Mouse (Mus musculus): ENCODE measurements at regions not wholly inside any gene's neighbourhood (a gene's known extent, or its start where the extent isn't known, plus 50 kb on each side); places are given as distances from the start of the nearest gene placed in this dataset.

- Histone ChIP-seq H3K4me3 (replicated peaks) (no peak overlapping the region), H3K27ac (no peak overlapping the region), H3K36me3 (no peaks in the 10 kb centered on the region), H3K9ac (replicated peaks) (no peak overlapping the region), H3K9me3 (no peaks in the 10 kb centered on the region), H3K27me3 (no peaks in the 10 kb centered on the region), H3K4me2 (replicated peaks) (no peak overlapping the region), H3K4me1 (replicated peaks) (no peaks in the 10 kb centered on the region)
- no peak for ATAC-seq
- WGBS: 92% methylated on average over 7 of the region's 7 CpGs
These were observed 327.9 kb downstream of the En1 start for GRCm38 (mm10) chr1:120930141-120930540.

DNA sequence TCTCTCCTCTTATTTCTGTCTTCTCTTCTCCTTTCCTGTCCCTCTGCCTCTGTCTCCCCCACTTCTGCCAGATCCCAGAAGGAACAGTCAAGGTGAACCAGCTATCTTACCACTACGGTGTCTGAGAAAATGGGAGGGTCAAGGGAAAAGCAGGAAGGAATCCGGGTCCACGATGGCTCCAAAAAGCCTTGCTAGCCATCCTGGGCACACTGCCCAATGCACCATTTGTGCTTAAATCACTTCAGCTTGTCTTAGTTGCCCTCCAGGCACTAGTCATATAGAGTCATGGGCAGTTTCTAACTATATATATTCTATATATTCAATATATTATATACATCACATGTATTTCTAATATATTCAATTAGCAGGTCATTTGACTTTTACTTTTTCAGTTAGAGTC, 333.1 kb downstream of the En1 start:
- no peak for ATAC-seq
- H3K4me3 ChIP-seq (replicated peaks): no peak overlapping the region
- H3K9ac ChIP-seq (replicated peaks): no peak overlapping the region
- no peak overlapping the region for H3K4me2 ChIP-seq (replicated peaks)
- H3K4me1 ChIP-seq (replicated peaks): no peaks in the 10 kb centered on the region
- H3K36me3 ChIP-seq: no peaks in the 10 kb centered on the region
- H3K9me3 ChIP-seq: 0 out of 2 replicates have a peak, but pooled peaks cover under 1% of the 10 kb centered on the region
- no peaks in the 10 kb centered on the region for H3K27me3 ChIP-seq
- 88% methylated on average over 3 of the region's 3 CpGs for WGBS
- no peak overlapping the region for H3K27ac ChIP-seq

DNA sequence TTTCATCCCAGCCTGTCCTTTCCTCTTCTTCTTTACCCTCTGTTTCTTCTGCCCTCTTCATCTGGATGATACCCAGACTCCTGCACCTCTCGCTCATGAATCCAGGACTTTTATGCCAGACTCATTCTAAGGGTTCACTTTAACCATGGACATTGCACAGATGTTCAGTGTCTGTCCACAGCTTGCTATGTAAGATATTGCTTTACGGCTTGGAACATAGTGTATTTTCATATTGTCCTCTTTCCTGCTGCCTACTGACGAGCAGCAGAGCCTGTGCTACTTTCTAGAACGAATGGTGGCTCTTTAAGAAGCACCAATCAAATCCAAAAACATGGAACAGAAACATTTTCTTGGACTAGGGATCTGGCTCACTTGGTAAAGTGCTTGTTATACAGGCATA, 341.5 kb downstream of the En1 start:
- Histone ChIP-seq H3K27ac (no peak overlapping the region), H3K9ac (replicated peaks) (no peak overlapping the region), H3K4me2 (replicated peaks) (no peak overlapping the region), H3K4me1 (replicated peaks) (no peaks in the 10 kb centered on the region), H3K36me3 (no peaks in the 10 kb centered on the region), H3K9me3 (0 out of 2 replicates have a peak, but pooled peaks cover 6% of the 10 kb centered on the region), H3K27me3 (no peaks in the 10 kb centered on the region), H3K4me3 (replicated peaks) (no peak overlapping the region)
- 84% methylated on average over 4 of the region's 4 CpGs for whole genome bisulfite sequencing
- ATAC-seq: no peak

- no peak overlapping the region for H3K4me2 ChIP-seq (replicated peaks)
- H3K36me3 ChIP-seq: no peaks in the 10 kb centered on the region
- no peaks in the 10 kb centered on the region for H3K4me1 ChIP-seq (replicated peaks)
- no peak overlapping the region for H3K4me3 ChIP-seq (replicated peaks)
- no peak for ATAC-seq
- no peaks in the 10 kb centered on the region for H3K9me3 ChIP-seq
- no peak overlapping the region for H3K9ac ChIP-seq (replicated peaks)
- H3K27me3 ChIP-seq: no peaks in the 10 kb centered on the region
- H3K27ac ChIP-seq: no peak overlapping the region
- 81% methylated on average over 4 of the region's 4 CpGs for WGBS
These were observed 344.1 kb downstream of the En1 start for GRCm38 (mm10) chr1:120946349-120946748.

DNA sequence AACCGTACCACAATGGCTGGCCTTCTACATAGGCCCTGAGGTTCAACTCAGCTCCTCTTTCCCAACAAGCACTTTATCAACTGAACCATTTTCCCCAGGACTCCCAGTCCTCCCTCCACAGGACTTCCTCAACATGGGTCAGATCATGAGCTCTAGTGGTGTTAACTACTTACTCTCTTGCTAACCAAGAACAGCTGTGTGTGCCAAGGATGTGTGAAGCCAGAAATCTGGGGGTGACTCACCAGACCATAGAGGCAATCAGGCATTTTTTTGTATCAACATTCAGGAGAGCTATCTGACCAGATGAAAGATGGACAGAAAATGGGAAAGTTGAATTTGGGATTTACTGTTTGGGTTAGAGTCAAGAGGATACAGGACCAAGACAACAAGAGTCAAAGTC, 359.0 kb downstream of the En1 start:
- Histone ChIP-seq H3K9ac (replicated peaks) (no peak overlapping the region), H3K4me2 (replicated peaks) (no peak overlapping the region), H3K27ac (no peak overlapping the region), H3K9me3 (no peaks in the 10 kb centered on the region; the same call in 1 of the 2 replicates), H3K27me3 (peaks cover 20% of the 10 kb centered on the region), H3K36me3 (no peaks in the 10 kb centered on the region), H3K4me3 (replicated peaks) (no peak overlapping the region), H3K4me1 (replicated peaks) (peaks cover 17% of the 10 kb centered on the region)
- ATAC-seq: no peak
- WGBS: 50% methylated on average over 1 of the region's 1 CpGs

GRCm38 (mm10) chr1:120961984-120962383, 359.8 kb downstream of the En1 start:
- Histone ChIP-seq H3K27ac (no peak overlapping the region), H3K4me2 (replicated peaks) (no peak overlapping the region), H3K9me3 (no peaks in the 10 kb centered on the region; the same call in 1 of the 2 replicates), H3K27me3 (peaks cover 24% of the 10 kb centered on the region), H3K4me3 (replicated peaks) (no peak overlapping the region), H3K4me1 (replicated peaks) (peaks cover 17% of the 10 kb centered on the region), H3K36me3 (no peaks in the 10 kb centered on the region), H3K9ac (replicated peaks) (no peak overlapping the region)
- 6% methylated on average over 8 of the region's 8 CpGs for WGBS
- peak; percentile 65 for ATAC-seq

- peaks cover 24% of the 10 kb centered on the region for H3K27me3 ChIP-seq
- H3K27ac ChIP-seq: no peak overlapping the region
- peak overlapping the region; percentile 30 for H3K4me3 ChIP-seq (replicated peaks)
- peak overlapping the region; percentile 54 for H3K4me2 ChIP-seq (replicated peaks)
- 29% methylated on average over 14 of the region's 14 CpGs for WGBS
- peaks cover 17% of the 10 kb centered on the region for H3K4me1 ChIP-seq (replicated peaks)
- H3K9me3 ChIP-seq: no peaks in the 10 kb centered on the region; the same call in 1 of the 2 replicates
- H3K9ac ChIP-seq (replicated peaks): peak overlapping the region; percentile 19; the same call in 1 of the 2 replicates
- ATAC-seq: peak; percentile 77
- H3K36me3 ChIP-seq: no peaks in the 10 kb centered on the region
These were observed 361.4 kb downstream of the En1 start for GRCm38 (mm10) chr1:120963477-120964178.

DNA sequence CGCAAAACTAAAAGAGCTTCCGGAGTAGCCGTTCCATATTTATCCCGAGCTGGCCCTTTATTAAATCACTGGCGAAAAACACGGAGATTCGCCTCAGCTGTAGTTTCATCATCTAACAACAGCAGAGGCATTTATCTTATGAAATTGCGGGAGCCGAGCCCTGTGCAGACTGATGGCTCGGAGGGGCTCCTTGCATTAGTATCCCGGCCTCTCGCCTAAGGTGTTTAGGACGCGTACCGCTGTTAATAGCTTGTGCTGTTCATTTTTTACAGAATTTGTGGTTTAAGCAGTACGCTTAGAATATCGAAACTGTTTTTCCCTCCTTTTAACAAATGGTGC, 361.9 kb downstream of the En1 start:
- 47% methylated on average over 17 of the region's 17 CpGs for WGBS

GRCm38 (mm10) chr1:120966132-120966531, 363.9 kb downstream of the En1 start:
- Histone ChIP-seq H3K4me2 (replicated peaks) (no peak overlapping the region), H3K9ac (replicated peaks) (no peak overlapping the region), H3K27ac (no peak overlapping the region), H3K4me3 (replicated peaks) (no peak overlapping the region), H3K27me3 (peaks cover 22% of the 10 kb centered on the region), H3K36me3 (no peaks in the 10 kb centered on the region), H3K4me1 (replicated peaks) (peaks cover 17% of the 10 kb centered on the region), H3K9me3 (no peaks in the 10 kb centered on the region; the same call in 1 of the 2 replicates)
- ATAC-seq: no peak
- 71% methylated on average over 3 of the region's 3 CpGs for WGBS

More for the DNA sequence above, 361.9 kb downstream of the En1 start:
- Histone ChIP-seq H3K9ac (replicated peaks) (peak overlapping the region; percentile 19; the same call in 1 of the 2 replicates), H3K27me3 (peaks cover 28% of the 10 kb centered on the region), H3K27ac (no peak overlapping the region), H3K36me3 (no peaks in the 10 kb centered on the region), H3K9me3 (no peaks in the 10 kb centered on the region; the same call in 1 of the 2 replicates), H3K4me1 (replicated peaks) (peaks cover 17% of the 10 kb centered on the region), H3K4me2 (replicated peaks) (peak overlapping the region; percentile 54), H3K4me3 (replicated peaks) (peak overlapping the region; percentile 30)
- no peak for ATAC-seq

DNA sequence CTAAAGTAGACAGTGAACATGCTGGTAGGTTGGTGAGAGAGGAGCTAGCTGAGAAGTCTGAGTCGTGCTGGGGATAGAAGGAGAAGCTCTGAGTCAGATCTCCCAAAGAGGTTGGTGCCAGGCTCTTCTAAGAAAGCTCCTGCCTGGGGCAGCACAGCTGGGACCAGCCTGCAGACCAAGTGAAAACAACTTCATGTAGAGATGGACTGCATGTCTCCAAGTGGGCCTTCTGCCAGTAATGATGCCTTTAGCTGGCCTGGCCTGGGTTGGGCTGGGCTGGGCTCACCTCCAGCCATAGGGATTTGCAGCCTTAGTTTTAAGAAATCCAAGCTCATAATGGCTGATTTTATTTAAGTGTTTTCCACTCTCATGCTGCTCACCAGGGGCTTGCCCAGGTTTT, 357.7 kb downstream of the Insig2 start:
- Histone ChIP-seq H3K36me3 (no peaks in the 10 kb centered on the region), H3K27me3 (no peaks in the 10 kb centered on the region)

DNA sequence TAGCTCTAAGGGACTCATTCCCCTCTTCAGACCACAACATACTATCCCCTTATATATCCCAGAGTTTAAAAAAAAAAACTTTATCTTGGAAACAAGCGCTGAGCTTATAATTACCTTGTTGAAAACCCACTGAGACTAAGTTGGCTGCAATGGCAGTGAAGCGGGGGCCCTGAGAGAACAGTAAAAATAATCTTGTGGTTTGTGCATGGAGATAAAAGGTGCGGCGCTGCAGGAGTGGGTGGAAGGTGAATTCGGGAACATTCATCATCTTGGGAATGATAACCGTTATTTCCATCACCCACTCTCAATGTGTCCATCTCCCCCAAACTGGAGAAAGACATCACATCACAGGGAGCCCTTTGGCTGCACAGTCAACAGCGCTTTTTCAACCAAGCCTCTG, 327.9 kb downstream of the Insig2 start:
- no peak for ATAC-seq
- WGBS: 94% methylated on average over 7 of the region's 7 CpGs
- no peak overlapping the region for H3K27ac ChIP-seq

More for the DNA sequence above, 357.7 kb downstream of the Insig2 start:
- Histone ChIP-seq H3K27ac (no peak overlapping the region), H3K4me1 (replicated peaks) (peaks cover 9% of the 10 kb centered on the region), H3K4me2 (replicated peaks) (no peak overlapping the region), H3K9ac (replicated peaks) (no peak overlapping the region), H3K4me3 (replicated peaks) (no peak overlapping the region), H3K9me3 (no peaks in the 10 kb centered on the region)
- ATAC-seq: no peak
- 75% methylated on average over 1 of the region's 1 CpGs for WGBS

DNA sequence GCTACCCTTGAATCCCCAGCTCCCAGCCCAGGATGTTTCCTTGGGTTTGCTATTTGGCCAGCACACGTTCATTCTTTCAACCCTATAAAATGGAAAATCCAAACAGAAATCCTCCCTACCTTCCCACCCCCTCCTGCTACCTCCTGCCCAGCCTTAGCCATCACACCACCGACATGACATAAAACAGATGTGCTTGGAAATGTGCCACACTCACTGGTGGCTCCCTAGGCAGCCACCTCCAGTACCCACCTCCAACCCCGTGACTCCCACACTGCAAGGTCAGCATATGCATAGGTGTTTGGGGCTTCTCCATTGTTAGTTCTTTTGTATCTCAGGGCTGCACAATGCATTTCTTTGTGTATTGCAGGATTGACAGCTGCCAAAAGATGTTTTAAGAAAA, 327.2 kb downstream of the Insig2 start:
- H3K4me2 ChIP-seq (replicated peaks): no peak overlapping the region
- peaks cover 8% of the 10 kb centered on the region; the same call in 1 of the 2 replicates for H3K4me1 ChIP-seq (replicated peaks)
- no peaks in the 10 kb centered on the region for H3K27me3 ChIP-seq
- no peak for ATAC-seq
- no peak overlapping the region for H3K27ac ChIP-seq
- no peak overlapping the region for H3K4me3 ChIP-seq (replicated peaks)
- no peak overlapping the region for H3K9ac ChIP-seq (replicated peaks)
- no peaks in the 10 kb centered on the region for H3K36me3 ChIP-seq
- 51% methylated on average over 3 of the region's 3 CpGs for WGBS
- H3K9me3 ChIP-seq: peaks cover 3% of the 10 kb centered on the region; the same call in 1 of the 2 replicates

More for the DNA sequence above, 327.9 kb downstream of the Insig2 start:
- no peaks in the 10 kb centered on the region for H3K36me3 ChIP-seq
- no peaks in the 10 kb centered on the region for H3K27me3 ChIP-seq
- H3K4me2 ChIP-seq (replicated peaks): no peak overlapping the region
- H3K9ac ChIP-seq (replicated peaks): no peak overlapping the region
- peaks cover 3% of the 10 kb centered on the region; the same call in 1 of the 2 replicates for H3K9me3 ChIP-seq
- peaks cover 8% of the 10 kb centered on the region; the same call in 1 of the 2 replicates for H3K4me1 ChIP-seq (replicated peaks)
- H3K4me3 ChIP-seq (replicated peaks): no peak overlapping the region

DNA sequence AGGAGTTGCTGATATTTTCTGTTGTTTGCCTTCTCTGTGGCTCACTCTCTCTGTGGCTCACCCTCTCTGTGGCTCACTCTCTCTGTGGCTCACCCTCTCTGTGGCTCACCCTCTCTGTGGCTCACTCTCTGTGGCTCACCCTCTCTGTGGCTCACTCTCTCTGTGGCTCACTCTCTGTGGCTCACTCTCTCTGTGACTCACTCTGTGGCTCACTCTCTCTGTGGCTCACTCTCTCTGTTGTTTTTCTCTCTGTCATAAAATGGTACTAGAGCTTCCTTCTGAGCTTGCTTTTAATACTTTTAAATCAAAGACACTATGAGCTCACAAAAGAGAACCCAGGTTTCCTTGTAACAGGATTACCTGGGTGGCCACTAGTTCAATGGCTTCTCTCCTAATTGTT, 320.3 kb downstream of the Insig2 start:
- Histone ChIP-seq H3K4me3 (replicated peaks) (no peak overlapping the region), H3K9ac (replicated peaks) (no peak overlapping the region), H3K27ac (no peak overlapping the region), H3K27me3 (no peaks in the 10 kb centered on the region), H3K9me3 (peaks cover 3% of the 10 kb centered on the region; the same call in 1 of the 2 replicates), H3K4me1 (replicated peaks) (no peaks in the 10 kb centered on the region), H3K36me3 (no peaks in the 10 kb centered on the region), H3K4me2 (replicated peaks) (no peak overlapping the region)
- ATAC-seq: no peak

Data from midbrain, embryonic 13.5 days (tissue).